Mouse (Mus musculus) liver, postnatal 0 days (tissue): ENCODE results near the gene Hrh3. TPM values are rescaled to one million over a fixed set of nuclear protein-coding genes. Genes with fewer than 3 reads are reported as not detected.

Source experiments
- ATAC-seq: fragments of 200-750 bp; cut with Nextera tagmentation; 2 replicates; pipeline ENCODE4 v1.8.0; 2017; ENCODE audit warnings: mild to moderate bottlenecking, moderate library complexity
- DNase-seq: peaks from one replicate; pipeline ENCODE4 v3.0.0-alpha.2; 2016
- H3K27ac ChIP-seq: fragments of 300-500 bp; sonication (generic); 2 replicates; pipeline ENCODE4 v1.5.1; 2014; ENCODE audit warnings: antibody characterized with exemption, moderate library complexity, mild to moderate bottlenecking, low read depth
- H3K27me3 ChIP-seq: fragments of 300-500 bp; sonication (generic); 2 replicates; pipeline ENCODE4 v1.6.1; 2014; ENCODE audit warnings: low read length, control low read depth, mixed read lengths; ENCODE audit not compliant: insufficient read depth
- H3K36me3 ChIP-seq: fragments of 300-500 bp; sonication (generic); replicated peaks from 2 replicates; pipeline ENCODE4 v1.6.1; 2014; ENCODE audit warnings: mild to moderate bottlenecking, control low read depth, low read length, moderate library complexity, mixed read lengths; ENCODE audit not compliant: insufficient read depth
- H3K4me1 ChIP-seq: fragments of 300-500 bp; sonication (generic); 2 replicates; pipeline ENCODE4 v1.6.1; 2014; ENCODE audit warnings: antibody characterized with exemption, mild to moderate bottlenecking, control low read depth; ENCODE audit not compliant: insufficient read depth
- H3K4me2 ChIP-seq: fragments of 300-500 bp; sonication (generic); 2 replicates; pipeline ENCODE4 v1.6.1; 2014; ENCODE audit warnings: low read depth, mild to moderate bottlenecking, low read length, moderate library complexity, mixed read lengths
- H3K4me3 ChIP-seq: fragments of 300-500 bp; sonication (generic); 2 replicates; pipeline ENCODE4 v1.5.1; 2014; ENCODE audit warnings: low read depth, low read length
- H3K9ac ChIP-seq: fragments of 300-500 bp; sonication (generic); replicated peaks from 2 replicates; pipeline ENCODE4 v1.6.1; 2014; ENCODE audit warnings: mild to moderate bottlenecking, moderate library complexity
- H3K9me3 ChIP-seq: fragments of 300-500 bp; sonication (generic); 2 replicates; pipeline ENCODE4 v1.6.1; 2016; ENCODE audit warnings: mild to moderate bottlenecking, control low read depth, low read length, mixed read lengths
- CTCF ChIP-seq: sonication (generic); IDR thresholded peaks from 2 replicates; pipeline ENCODE4 v1.5.1; 2016; ENCODE audit warnings: antibody characterized with exemption, low read depth
- EP300 ChIP-seq: IDR thresholded peaks from 2 replicates; pipeline ENCODE4 v1.6.1; 2016; ENCODE audit warnings: antibody characterized with exemption, low read depth, mild to moderate bottlenecking
- WGBS: fragments of 180-500 bp; shearing (Covaris S2); extraction: QIAGEN DNeasy Blood & Tissue Kit; methylation state at CpG from one replicate; pipeline ENCODE4 v1.1.7; 2014; ENCODE audit not compliant: insufficient replicate concordance; 5-methylcytosine and 5-hydroxymethylcytosine counted together
- polyA plus RNA-seq: library from polyadenylated mRNA; unstranded; fragments of >200 nt; fragmentation: Nextera tagmentation; extraction: Ambion mirVana; gene quantifications from 2 replicates; pipeline ENCODE4 v1.2.1, GENCODE M21; 2015

Gene Hrh3
- polyA plus RNA-seq, 1 experiment from 2014 or later, result not detected

DNA sequence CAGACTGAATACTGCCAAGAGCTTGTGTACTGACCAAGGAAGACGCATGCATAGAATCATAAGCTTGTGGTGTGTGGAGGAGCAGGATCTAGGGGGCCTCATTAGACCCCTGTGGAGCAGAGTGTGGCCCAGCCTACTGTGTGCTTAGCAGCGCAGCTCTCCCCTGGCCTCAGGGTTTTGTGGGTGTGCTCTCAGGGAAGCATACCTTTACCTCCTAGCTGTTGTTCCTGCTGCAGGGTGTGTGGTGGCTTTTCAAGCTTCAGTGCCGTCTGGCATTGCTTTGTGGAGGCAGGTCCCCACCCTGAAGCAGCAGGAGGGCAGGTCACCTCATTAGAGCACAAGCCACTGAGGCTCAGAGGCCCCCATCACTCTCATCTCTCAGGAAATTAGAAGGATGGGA, 26.7 kb downstream of the Hrh3 start:
- Histone ChIP-seq H3K4me2 (no peak overlapping the region), H3K9ac (no peak overlapping the region), H3K36me3 (peaks cover 16% of the 10 kb centered on the region; the same call in 1 of the 2 replicates), H3K27me3 (no peaks in the 10 kb centered on the region), H3K27ac (no peak overlapping the region), H3K9me3 (no peaks in the 10 kb centered on the region), H3K4me1 (no peaks in the 10 kb centered on the region), H3K4me3 (no peak overlapping the region)
- no peak for DNase-seq
- 81% methylated on average over 3 of the region's 3 CpGs for WGBS
- TF ChIP-seq CTCF (no peak), EP300 (no peak)
- no peak for ATAC-seq

DNA sequence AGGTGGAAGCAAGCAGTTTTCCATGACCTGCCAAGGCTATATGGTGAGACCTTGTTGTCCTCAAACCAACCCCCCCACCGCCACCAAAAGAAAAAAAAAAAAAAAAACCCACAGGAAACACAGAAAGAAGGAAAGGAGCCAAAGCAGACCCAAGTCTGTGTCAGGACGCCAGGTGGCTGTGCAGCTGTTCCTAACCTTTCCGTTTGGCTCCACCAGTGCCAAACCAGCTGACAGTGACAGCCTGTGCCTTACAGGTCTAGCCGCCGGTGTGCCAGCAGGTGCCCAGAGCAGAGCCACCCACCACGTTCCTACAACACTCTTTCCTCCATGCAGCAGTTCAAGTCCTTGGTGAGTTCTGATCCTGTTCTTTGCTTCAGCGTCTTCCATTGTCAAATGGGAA, 31.4 kb downstream of the Hrh3 start:
- DNase-seq (no peak), ATAC-seq (no peak)
- no peaks in the 10 kb centered on the region for H3K27me3 ChIP-seq
- no peak overlapping the region for H3K9ac ChIP-seq
- H3K36me3 ChIP-seq, result 0 out of 2 replicates have a peak, but pooled peaks cover 7% of the 10 kb centered on the region
- H3K4me2 ChIP-seq, result no peak overlapping the region
- peaks cover 12% of the 10 kb centered on the region for H3K4me1 ChIP-seq
- no peak overlapping the region for H3K27ac ChIP-seq
- no peak for TF ChIP-seq EP300
- no peak for TF ChIP-seq CTCF
- H3K4me3 ChIP-seq, result no peak overlapping the region
- 85% methylated on average over 7 of the region's 7 CpGs for WGBS
- H3K9me3 ChIP-seq, result no peaks in the 10 kb centered on the region

DNA sequence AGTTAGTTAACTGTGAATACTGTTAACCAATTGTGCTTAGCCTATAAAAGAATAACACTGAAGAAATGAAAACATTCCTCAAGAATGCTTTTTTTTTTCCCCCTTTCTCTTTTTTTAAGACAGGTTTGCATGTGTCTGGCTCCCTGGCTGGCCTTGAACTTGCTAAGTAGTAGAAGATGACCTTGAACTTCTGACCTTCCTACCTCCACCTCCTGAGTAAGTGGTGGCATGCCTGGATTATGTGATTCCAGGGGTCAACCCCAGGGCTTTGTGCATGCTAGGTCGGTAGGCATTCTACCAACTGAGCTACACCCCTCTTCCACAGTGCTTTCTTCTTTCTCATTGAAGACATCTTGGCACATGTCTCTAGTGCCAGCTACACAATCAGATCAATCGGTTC, 32.6 kb downstream of the Hrh3 start:
- Histone ChIP-seq H3K9ac (no peak overlapping the region), H3K27me3 (no peaks in the 10 kb centered on the region), H3K9me3 (no peaks in the 10 kb centered on the region), H3K36me3 (0 out of 2 replicates have a peak, but pooled peaks cover 7% of the 10 kb centered on the region), H3K4me3 (no peak overlapping the region), H3K4me1 (peaks cover 12% of the 10 kb centered on the region), H3K27ac (no peak overlapping the region), H3K4me2 (no peak overlapping the region)
- 78% methylated on average over 2 of the region's 2 CpGs for WGBS
- ATAC-seq (no peak), DNase-seq (no peak)
- TF ChIP-seq CTCF (no peak), EP300 (no peak)

GRCm38 (mm10) chr2:180070481-180071453, 33.5 kb downstream of the Hrh3 start, which contains the start of gene Mtg2:
Mtg2 (plus strand) TSS chr2:180070588.
- Histone ChIP-seq H3K4me2 (peak within 1 kb of the TSS; percentile 91), H3K27ac (peak within 1 kb of the TSS; percentile 74), H3K36me3 (0 out of 2 replicates have a peak, but pooled peaks cover 7% of the 10 kb centered on the region), H3K4me3 (peak within 1 kb of the TSS; percentile 78), H3K9me3 (no peaks in the 10 kb centered on the region), H3K9ac (peak within 1 kb of the TSS; percentile 75), H3K27me3 (no peaks in the 10 kb centered on the region), H3K4me1 (peaks cover 12% of the 10 kb centered on the region)
- ATAC-seq (peak; percentile 98), DNase-seq (peak; percentile 95)
- TF ChIP-seq CTCF (no peak), EP300 (no peak)
- 6% methylated on average over 58 of the region's 58 CpGs for WGBS

- peak overlapping the region; percentile 75 for H3K9ac ChIP-seq
- H3K4me1 ChIP-seq, result peaks cover 12% of the 10 kb centered on the region
- no peak for TF ChIP-seq CTCF
- no peak for TF ChIP-seq EP300
- ATAC-seq (peak; percentile 68), DNase-seq (no peak)
- no peaks in the 10 kb centered on the region for H3K9me3 ChIP-seq
- no peaks in the 10 kb centered on the region for H3K27me3 ChIP-seq
- 26% methylated on average over 20 of the region's 20 CpGs for WGBS
- H3K36me3 ChIP-seq, result 0 out of 2 replicates have a peak, but pooled peaks cover 7% of the 10 kb centered on the region
- peak overlapping the region; percentile 91 for H3K4me2 ChIP-seq
- peak overlapping the region; percentile 78 for H3K4me3 ChIP-seq
- peak overlapping the region; percentile 74 for H3K27ac ChIP-seq
Observed at GRCm38 (mm10) chr2:180069770-180070480, 34.4 kb downstream of the Hrh3 start.
